Mouse (Mus musculus): ENCODE measurements at regions not wholly inside any gene's neighbourhood (a gene's known extent, or its start where the extent isn't known, plus 50 kb on each side); places are given as distances from the start of the nearest gene placed in this dataset.

- Histone ChIP-seq H3K27me3 (ENCODE audit: control insufficient read depth, insufficient read depth, low read length) (no peaks in the 10 kb centered on the region), H3K36me3 (ENCODE audit: control insufficient read depth, insufficient read depth, low read length) (no peaks in the 10 kb centered on the region), H3K27ac (ENCODE audit: low read depth, low read length) (no peak overlapping the region), H3K4me2 (ENCODE audit: low read depth, low read length, severe bottlenecking) (no peak overlapping the region), H3K4me3 (ENCODE audit: low read depth, low read length) (no peak overlapping the region), H3K4me1 (replicated peaks; ENCODE audit: control insufficient read depth, insufficient read depth, low read length) (no peaks in the 10 kb centered on the region), H3K9ac (ENCODE audit: low read length) (no peak overlapping the region), H3K9me3 (ENCODE audit: control insufficient read depth, low read length) (no peaks in the 10 kb centered on the region)
- ATAC-seq (replicated peaks; ENCODE audit: low FRiP score): no peak
- 80% methylated on average over 4 of the region's 4 CpGs for WGBS
- no peak for DNase-seq (ENCODE audit: low spot score)
Observed at GRCm38 (mm10) chr19:59837138-59837537, 106.3 kb downstream of the Rab11fip2 start.

- ATAC-seq (replicated peaks; ENCODE audit: low FRiP score) (no peak), DNase-seq (ENCODE audit: low spot score) (no peak)
- Histone ChIP-seq H3K4me2 (ENCODE audit: low read depth, low read length, severe bottlenecking) (no peak overlapping the region), H3K27me3 (ENCODE audit: control insufficient read depth, insufficient read depth, low read length) (no peaks in the 10 kb centered on the region), H3K4me1 (replicated peaks; ENCODE audit: control insufficient read depth, insufficient read depth, low read length) (no peaks in the 10 kb centered on the region), H3K9ac (ENCODE audit: low read length) (no peak overlapping the region), H3K4me3 (ENCODE audit: low read depth, low read length) (no peak overlapping the region), H3K27ac (ENCODE audit: low read depth, low read length) (no peak overlapping the region), H3K9me3 (ENCODE audit: control insufficient read depth, low read length) (no peaks in the 10 kb centered on the region), H3K36me3 (ENCODE audit: control insufficient read depth, insufficient read depth, low read length) (no peaks in the 10 kb centered on the region)
- WGBS: 71% methylated on average over 6 of the region's 6 CpGs
Observed at GRCm38 (mm10) chr19:59837628-59838027, 105.8 kb downstream of the Rab11fip2 start.

GRCm38 (mm10) chr19:59844270-59844669 is 99.2 kb downstream of the Rab11fip2 start:
- H3K4me1 ChIP-seq (replicated peaks; ENCODE audit: control insufficient read depth, insufficient read depth, low read length): no peaks in the 10 kb centered on the region
- no peak overlapping the region for H3K4me3 ChIP-seq (ENCODE audit: low read depth, low read length)
- no peak overlapping the region for H3K27ac ChIP-seq (ENCODE audit: low read depth, low read length)
- whole genome bisulfite sequencing: 87% methylated on average over 3 of the region's 3 CpGs
- no peak overlapping the region for H3K9ac ChIP-seq (ENCODE audit: low read length)
- no peak for DNase-seq (ENCODE audit: low spot score)
- no peak overlapping the region for H3K4me2 ChIP-seq (ENCODE audit: low read depth, low read length, severe bottlenecking)
- ATAC-seq (replicated peaks; ENCODE audit: low FRiP score): no peak
- H3K27me3 ChIP-seq (ENCODE audit: control insufficient read depth, insufficient read depth, low read length): no peaks in the 10 kb centered on the region
- no peaks in the 10 kb centered on the region for H3K9me3 ChIP-seq (ENCODE audit: control insufficient read depth, low read length)
- H3K36me3 ChIP-seq (ENCODE audit: control insufficient read depth, insufficient read depth, low read length): no peaks in the 10 kb centered on the region

- H3K27me3 ChIP-seq (ENCODE audit: control insufficient read depth, insufficient read depth, low read length): no peaks in the 10 kb centered on the region
- no peaks in the 10 kb centered on the region for H3K36me3 ChIP-seq (ENCODE audit: control insufficient read depth, insufficient read depth, low read length)
- H3K9me3 ChIP-seq (ENCODE audit: control insufficient read depth, low read length): no peaks in the 10 kb centered on the region
- DNase-seq (ENCODE audit: low spot score) (no peak), ATAC-seq (replicated peaks; ENCODE audit: low FRiP score) (no peak)
- H3K9ac ChIP-seq (ENCODE audit: low read length): no peak overlapping the region
- H3K27ac ChIP-seq (ENCODE audit: low read depth, low read length): no peak overlapping the region
- no peaks in the 10 kb centered on the region for H3K4me1 ChIP-seq (replicated peaks; ENCODE audit: control insufficient read depth, insufficient read depth, low read length)
- no peak overlapping the region for H3K4me3 ChIP-seq (ENCODE audit: low read depth, low read length)
- no peak overlapping the region for H3K4me2 ChIP-seq (ENCODE audit: low read depth, low read length, severe bottlenecking)
- 88% methylated on average over 1 of the region's 1 CpGs for WGBS
Observed at GRCm38 (mm10) chr19:59846807-59847206, 96.6 kb downstream of the Rab11fip2 start.

- Histone ChIP-seq H3K4me3 (ENCODE audit: low read depth, low read length) (no peak overlapping the region), H3K4me2 (ENCODE audit: low read depth, low read length, severe bottlenecking) (no peak overlapping the region)
- 57% methylated on average over 5 of the region's 5 CpGs for WGBS
Observed at GRCm38 (mm10) chr19:59850696-59851095, 92.8 kb downstream of the Rab11fip2 start.

GRCm38 (mm10) chr19:59852011-59852738 is 91.3 kb downstream of the Rab11fip2 start:
- no peak for DNase-seq (ENCODE audit: low spot score)
- H3K27ac ChIP-seq (ENCODE audit: low read depth, low read length): no peak overlapping the region
- H3K4me1 ChIP-seq (replicated peaks; ENCODE audit: control insufficient read depth, insufficient read depth, low read length): no peaks in the 10 kb centered on the region
- H3K9ac ChIP-seq (ENCODE audit: low read length): no peak overlapping the region
- H3K27me3 ChIP-seq (ENCODE audit: control insufficient read depth, insufficient read depth, low read length): no peaks in the 10 kb centered on the region
- ATAC-seq (replicated peaks; ENCODE audit: low FRiP score): no peak
- H3K36me3 ChIP-seq (ENCODE audit: control insufficient read depth, insufficient read depth, low read length): no peaks in the 10 kb centered on the region
- WGBS: 60% methylated on average over 1 of the region's 1 CpGs
- H3K4me3 ChIP-seq (ENCODE audit: low read depth, low read length): no peak overlapping the region
- H3K9me3 ChIP-seq (ENCODE audit: control insufficient read depth, low read length): no peaks in the 10 kb centered on the region
- H3K4me2 ChIP-seq (ENCODE audit: low read depth, low read length, severe bottlenecking): no peak overlapping the region

More at GRCm38 (mm10) chr19:59850696-59851095, 92.8 kb downstream of the Rab11fip2 start:
- no peaks in the 10 kb centered on the region for H3K27me3 ChIP-seq (ENCODE audit: control insufficient read depth, insufficient read depth, low read length)
- no peaks in the 10 kb centered on the region for H3K9me3 ChIP-seq (ENCODE audit: control insufficient read depth, low read length)
- ATAC-seq (replicated peaks; ENCODE audit: low FRiP score) (no peak), DNase-seq (ENCODE audit: low spot score) (no peak)
- no peaks in the 10 kb centered on the region for H3K36me3 ChIP-seq (ENCODE audit: control insufficient read depth, insufficient read depth, low read length)
- H3K4me1 ChIP-seq (replicated peaks; ENCODE audit: control insufficient read depth, insufficient read depth, low read length): no peaks in the 10 kb centered on the region
- H3K9ac ChIP-seq (ENCODE audit: low read length): no peak overlapping the region
- H3K27ac ChIP-seq (ENCODE audit: low read depth, low read length): no peak overlapping the region

Measured in forebrain, embryonic 11.5 days (tissue).